Mouse (Mus musculus) lung, adult 2 months (tissue): ENCODE measurements at regions not wholly inside any gene's neighbourhood (a gene's known extent, or its start where the extent isn't known, plus 50 kb on each side); places are given as distances from the start of the nearest gene placed in this dataset.

Experiments used
- DNase-seq: peaks from one replicate; pipeline ENCODE4 v3.0.0; 2022
- H3K4me1 ChIP-seq: fragments of 200-500 bp; 2 replicates; pipeline ENCODE4 v1.6.1; 2011; ENCODE audit warnings: low read length; ENCODE audit not compliant: control insufficient read depth, insufficient read depth
- H3K4me3 ChIP-seq: fragments of 200-500 bp; replicated peaks from 2 replicates; pipeline ENCODE3; 2011; ENCODE audit warnings: low read depth, mild to moderate bottlenecking, control low read depth, low read length; ENCODE audit errors: extremely low read depth
- CTCF ChIP-seq: fragments of 200-500 bp; IDR thresholded peaks from 2 replicates; pipeline ENCODE4 v1.5.1; 2011; ENCODE audit warnings: mild to moderate bottlenecking, low read length, control low read depth; ENCODE audit not compliant: insufficient read depth
- POLR2A ChIP-seq: fragments of 200-500 bp; IDR thresholded peaks from 2 replicates; pipeline ENCODE4 v1.6.1; 2011; ENCODE audit warnings: low read depth, mild to moderate bottlenecking, control low read depth, low read length, borderline replicate concordance; ENCODE audit errors: extremely low read depth
- WGBS: fragments of 180-500 bp; shearing (Covaris S2); methylation state at CpG from one replicate; pipeline ENCODE4 v1.1.7; 2018; 5-methylcytosine and 5-hydroxymethylcytosine counted together

DNA sequence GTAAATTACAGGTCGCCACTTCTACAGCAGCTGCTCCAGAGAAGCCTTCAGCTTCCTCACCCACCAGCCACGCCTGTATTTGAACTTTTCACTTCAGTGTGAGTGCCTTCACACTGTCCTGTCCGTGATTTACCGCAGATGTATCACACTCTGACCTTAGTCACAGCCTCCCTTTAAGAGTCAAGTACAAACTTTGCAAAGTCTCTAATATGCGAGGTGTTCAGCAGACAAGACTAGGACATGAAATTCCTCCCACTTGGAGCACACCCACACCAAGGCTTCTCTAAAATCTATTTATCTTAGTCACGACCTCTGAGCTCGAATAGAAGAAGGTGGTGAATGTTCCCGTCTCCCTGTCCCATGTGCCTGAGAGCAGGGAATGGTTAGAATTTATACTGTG is 456.6 kb upstream of the Smim15 start:
- H3K4me3 ChIP-seq = no peak overlapping the region
- no peak for TF ChIP-seq POLR2A
- no peak for TF ChIP-seq CTCF
- WGBS = 64% methylated on average over 8 of the region's 8 CpGs
- H3K4me1 ChIP-seq = no peaks in the 10 kb centered on the region; the same call in 1 of the 2 replicates
- no peak for DNase-seq

DNA sequence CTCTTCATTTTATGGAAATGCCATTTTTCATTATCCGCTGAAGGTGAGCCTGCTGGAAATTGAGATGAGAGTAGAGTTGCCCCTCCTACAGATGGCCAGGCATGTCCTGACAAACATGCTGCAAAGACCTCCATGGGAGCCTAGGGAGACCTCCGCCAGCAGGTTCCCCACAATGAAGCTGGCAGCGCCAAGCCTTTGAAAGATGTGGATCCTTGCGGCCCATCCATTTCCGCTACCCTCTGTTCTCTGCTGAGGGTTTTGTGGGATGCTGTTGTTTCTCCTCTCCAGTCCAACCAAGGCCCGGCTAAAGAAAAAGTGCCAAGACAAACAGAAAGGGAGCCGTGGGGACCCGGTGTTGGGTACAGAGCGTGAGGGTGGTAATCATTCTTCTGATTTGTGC is 458.3 kb upstream of the Smim15 start:
- no peak for DNase-seq
- H3K4me1 ChIP-seq = no peaks in the 10 kb centered on the region; the same call in 1 of the 2 replicates
- TF ChIP-seq POLR2A (no peak), CTCF (no peak)
- 79% methylated on average over 9 of the region's 9 CpGs for WGBS
- no peak overlapping the region for H3K4me3 ChIP-seq

DNA sequence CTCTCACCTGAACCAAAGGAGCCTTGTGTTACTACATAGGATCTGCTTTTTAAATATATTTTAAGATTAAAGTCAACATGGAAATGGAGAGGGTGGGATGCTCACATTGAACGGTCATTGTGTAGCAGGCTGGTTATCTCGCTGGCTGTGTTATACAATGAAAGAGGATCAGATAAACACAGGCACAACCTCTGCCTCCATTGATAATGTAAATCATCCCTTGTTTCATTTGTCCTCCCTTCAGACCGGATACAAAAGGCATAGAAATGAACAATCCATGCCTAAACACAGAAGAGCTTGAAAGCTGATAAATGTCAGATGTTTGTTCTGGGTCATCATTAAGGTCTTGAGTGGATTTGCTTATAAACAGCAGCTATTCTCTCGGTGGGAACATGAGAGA is 458.9 kb upstream of the Smim15 start:
- Histone ChIP-seq H3K4me3 (no peak overlapping the region), H3K4me1 (no peaks in the 10 kb centered on the region; the same call in 1 of the 2 replicates)
- no peak for DNase-seq
- TF ChIP-seq POLR2A (no peak), CTCF (no peak)
- 31% methylated on average over 4 of the region's 4 CpGs for WGBS

DNA sequence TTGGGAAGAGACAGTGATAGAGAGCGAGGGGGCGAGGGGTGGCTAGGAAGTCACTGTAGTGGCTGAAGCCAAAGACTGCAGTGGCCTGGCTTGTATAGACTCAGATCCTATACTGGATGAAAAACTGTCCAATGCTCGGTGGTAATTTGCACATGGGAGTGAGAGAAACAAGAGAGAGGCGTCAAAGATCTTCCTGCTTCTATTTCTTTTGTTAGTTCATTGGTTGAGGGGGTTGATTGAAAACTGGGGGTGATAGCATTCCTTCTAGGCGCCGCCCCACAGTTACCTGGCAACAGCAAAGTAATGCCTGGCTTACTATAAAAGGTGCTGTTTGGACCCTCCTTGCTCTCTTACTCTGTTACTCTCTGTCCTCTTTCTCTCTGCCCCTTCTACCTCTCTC is 465.3 kb upstream of the Smim15 start:
- no peak for DNase-seq
- no peak for TF ChIP-seq POLR2A
- TF ChIP-seq CTCF = no peak
- 97% methylated on average over 6 of the region's 6 CpGs for WGBS
- Histone ChIP-seq H3K4me3 (no peak overlapping the region), H3K4me1 (peaks cover 2% of the 10 kb centered on the region; the same call in 1 of the 2 replicates)

DNA sequence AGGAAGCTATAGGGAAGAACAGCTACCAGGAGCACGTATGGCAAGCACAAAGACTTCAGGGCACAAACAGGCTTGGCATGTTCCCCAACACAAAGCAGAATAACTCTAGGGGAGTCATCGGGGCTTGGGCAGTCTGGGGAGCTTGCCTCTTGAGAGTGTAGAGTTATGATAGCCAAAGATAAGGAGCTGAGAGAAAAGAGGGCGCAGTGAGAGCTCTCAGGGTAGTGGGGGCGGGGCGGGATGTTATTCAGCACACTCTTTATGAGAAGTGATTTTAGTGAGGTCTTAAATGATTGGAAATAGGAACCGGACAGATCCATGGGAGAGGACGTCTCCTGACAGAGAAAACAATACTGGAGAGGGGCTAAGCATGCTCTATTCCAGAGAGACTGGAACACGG is 466.4 kb upstream of the Smim15 start:
- Histone ChIP-seq H3K4me3 (no peak overlapping the region), H3K4me1 (peaks cover 2% of the 10 kb centered on the region; the same call in 1 of the 2 replicates)
- 55% methylated on average over 8 of the region's 8 CpGs for WGBS
- no peak for DNase-seq
- TF ChIP-seq POLR2A (no peak), CTCF (no peak)

DNA sequence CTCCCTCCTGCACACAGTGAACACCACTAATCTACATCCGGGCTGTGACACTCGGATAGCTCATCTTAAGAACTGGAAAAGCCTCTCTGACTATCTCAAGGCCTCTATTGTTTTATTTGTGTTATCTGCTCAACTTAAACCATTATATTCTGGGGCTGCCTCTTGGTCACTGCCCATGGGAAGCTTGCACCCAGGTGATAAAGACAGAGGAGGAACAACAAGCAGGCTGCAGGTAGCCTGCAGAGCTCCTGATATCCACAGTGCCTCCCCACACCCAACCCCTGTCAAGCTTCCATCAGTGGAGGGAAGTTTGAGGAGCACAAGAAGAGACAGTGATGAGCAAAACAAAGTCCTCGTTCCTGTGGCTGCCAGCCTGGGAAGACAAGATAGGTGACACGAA is 467.0 kb upstream of the Smim15 start:
- no peak for DNase-seq
- H3K4me1 ChIP-seq = peaks cover 2% of the 10 kb centered on the region; the same call in 1 of the 2 replicates
- H3K4me3 ChIP-seq = no peak overlapping the region
- TF ChIP-seq POLR2A (no peak), CTCF (no peak)
- 45% methylated on average over 4 of the region's 4 CpGs for WGBS

DNA sequence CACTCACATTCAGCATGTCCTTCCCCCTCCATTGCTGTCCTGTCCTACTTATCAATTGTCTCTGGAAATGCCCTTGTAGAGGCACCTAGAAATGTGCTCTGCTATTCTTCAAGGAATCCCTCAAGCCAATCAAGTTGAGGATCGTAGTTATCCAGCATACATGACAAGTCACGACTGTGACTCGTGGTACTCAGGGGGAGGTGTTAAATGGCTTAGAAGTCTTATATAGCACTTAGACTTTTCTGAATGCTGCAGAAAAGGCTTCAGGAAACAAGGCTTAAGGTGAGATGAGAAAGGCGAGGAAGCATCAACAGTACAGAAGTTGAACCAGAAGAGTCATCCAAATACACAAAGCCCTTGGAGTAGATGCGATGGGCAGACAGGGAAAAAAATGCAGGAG is 467.5 kb upstream of the Smim15 start:
- peaks cover 2% of the 10 kb centered on the region; the same call in 1 of the 2 replicates for H3K4me1 ChIP-seq
- no peak overlapping the region for H3K4me3 ChIP-seq
- no peak for DNase-seq
- WGBS = 92% methylated on average over 5 of the region's 5 CpGs
- no peak for TF ChIP-seq CTCF
- TF ChIP-seq POLR2A = no peak

DNA sequence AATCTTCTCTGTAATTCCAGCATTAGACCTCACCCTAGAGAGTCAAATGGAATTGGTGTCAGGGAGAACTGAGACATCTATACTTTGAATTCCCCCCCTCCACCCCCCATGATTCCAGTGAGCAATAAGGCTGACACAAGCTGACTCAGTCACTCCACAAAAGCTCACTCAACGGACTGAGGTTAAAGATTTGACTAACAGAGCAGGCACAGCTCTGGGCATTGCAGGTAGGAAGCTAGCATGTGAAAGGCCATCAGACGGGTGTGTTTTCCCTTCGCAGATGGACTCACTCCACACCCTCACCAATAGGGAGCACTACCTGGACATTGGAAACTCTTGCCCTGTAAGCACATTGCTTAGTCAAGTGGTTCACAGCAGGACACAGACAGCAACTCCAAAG is 469.2 kb upstream of the Smim15 start:
- no peak for DNase-seq
- peaks cover 2% of the 10 kb centered on the region; the same call in 1 of the 2 replicates for H3K4me1 ChIP-seq
- 91% methylated on average over 3 of the region's 3 CpGs for WGBS
- no peak for TF ChIP-seq CTCF
- H3K4me3 ChIP-seq = no peak overlapping the region

DNA sequence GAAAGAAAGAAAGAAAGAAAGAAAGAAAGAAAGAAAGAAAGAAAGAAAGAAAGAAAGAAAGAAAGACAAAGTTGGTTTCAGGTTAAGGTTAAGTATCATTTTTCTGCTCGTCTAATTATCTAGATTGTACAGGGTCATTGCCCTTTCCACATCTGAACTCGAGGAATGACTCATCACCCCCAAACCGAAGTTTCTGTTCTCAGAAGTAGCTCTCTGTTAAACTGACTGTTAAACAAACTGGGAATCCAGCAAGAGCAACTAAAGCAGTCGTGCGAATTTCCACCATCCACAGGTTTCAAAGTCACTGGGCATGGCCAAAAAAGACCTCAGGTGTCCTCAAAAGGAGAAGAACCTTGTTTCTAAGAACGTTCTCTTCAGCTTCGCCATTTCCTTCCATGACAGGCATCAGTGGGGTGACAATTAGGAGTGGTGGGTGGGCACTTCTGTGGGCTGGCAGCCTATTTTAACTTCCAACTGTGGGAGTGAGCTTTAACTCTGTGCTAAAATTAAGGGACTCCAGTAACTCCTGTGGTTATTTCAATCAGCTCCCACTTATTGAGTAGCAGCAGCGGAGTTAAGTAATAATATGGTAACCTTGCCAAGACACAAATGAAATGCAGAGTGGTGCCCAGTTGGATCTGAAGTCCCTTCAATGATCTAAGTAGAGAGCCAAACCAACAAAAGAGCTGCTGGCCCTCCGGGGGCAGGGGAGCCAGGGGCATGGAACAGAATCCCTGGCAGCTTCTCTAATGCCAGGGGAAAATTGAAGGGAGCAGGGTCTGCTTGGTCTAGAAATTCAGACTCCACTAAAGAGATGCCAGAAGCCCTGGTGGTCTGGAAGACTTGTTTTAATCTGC is 470.5 kb upstream of the Smim15 start:
- DNase-seq = no peak
- Histone ChIP-seq H3K4me1 (peaks cover 2% of the 10 kb centered on the region; the same call in 1 of the 2 replicates), H3K4me3 (no peak overlapping the region)
- no peak for TF ChIP-seq CTCF
- no peak for TF ChIP-seq POLR2A
- WGBS = 69% methylated on average over 9 of the region's 9 CpGs

DNA sequence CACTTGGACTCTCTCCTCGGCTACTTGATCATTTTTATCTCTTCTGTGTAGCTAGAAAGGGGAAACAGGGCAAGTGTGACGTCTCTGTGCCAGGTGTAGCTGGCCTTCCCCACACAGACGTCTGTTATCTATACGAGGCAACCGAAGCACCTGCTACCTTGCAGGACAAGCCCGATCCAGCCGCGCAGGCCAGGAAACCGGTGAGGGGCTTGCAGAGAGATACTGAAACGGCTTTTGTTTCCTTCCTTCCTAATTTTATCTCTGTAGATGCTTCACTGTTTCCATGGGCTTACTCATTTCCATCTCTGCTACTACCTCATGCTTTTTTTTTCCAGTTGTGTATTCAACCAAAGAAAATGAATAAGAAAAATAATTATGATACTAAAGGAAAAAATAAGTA is 472.7 kb upstream of the Smim15 start:
- no peak for DNase-seq
- Histone ChIP-seq H3K4me3 (no peak overlapping the region), H3K4me1 (no peaks in the 10 kb centered on the region)
- TF ChIP-seq POLR2A (no peak), CTCF (no peak)
- 50% methylated on average over 10 of the region's 10 CpGs for WGBS
